Mouse (Mus musculus) liver, embryonic 14.5 days (tissue): ENCODE measurements at regions not wholly inside any gene's neighbourhood (a gene's known extent, or its start where the extent isn't known, plus 50 kb on each side); places are given as distances from the start of the nearest gene placed in this dataset.

ENCODE experiments used
- CTCF ChIP-seq: IDR thresholded peaks from 2 replicates; pipeline ENCODE4 v1.5.1; 2016; ENCODE audit warnings: antibody characterized with exemption, low read depth, control low read depth
- EP300 ChIP-seq: IDR thresholded peaks from 2 replicates; pipeline ENCODE4 v1.6.1; 2016; ENCODE audit warnings: antibody characterized with exemption, low read depth

DNA sequence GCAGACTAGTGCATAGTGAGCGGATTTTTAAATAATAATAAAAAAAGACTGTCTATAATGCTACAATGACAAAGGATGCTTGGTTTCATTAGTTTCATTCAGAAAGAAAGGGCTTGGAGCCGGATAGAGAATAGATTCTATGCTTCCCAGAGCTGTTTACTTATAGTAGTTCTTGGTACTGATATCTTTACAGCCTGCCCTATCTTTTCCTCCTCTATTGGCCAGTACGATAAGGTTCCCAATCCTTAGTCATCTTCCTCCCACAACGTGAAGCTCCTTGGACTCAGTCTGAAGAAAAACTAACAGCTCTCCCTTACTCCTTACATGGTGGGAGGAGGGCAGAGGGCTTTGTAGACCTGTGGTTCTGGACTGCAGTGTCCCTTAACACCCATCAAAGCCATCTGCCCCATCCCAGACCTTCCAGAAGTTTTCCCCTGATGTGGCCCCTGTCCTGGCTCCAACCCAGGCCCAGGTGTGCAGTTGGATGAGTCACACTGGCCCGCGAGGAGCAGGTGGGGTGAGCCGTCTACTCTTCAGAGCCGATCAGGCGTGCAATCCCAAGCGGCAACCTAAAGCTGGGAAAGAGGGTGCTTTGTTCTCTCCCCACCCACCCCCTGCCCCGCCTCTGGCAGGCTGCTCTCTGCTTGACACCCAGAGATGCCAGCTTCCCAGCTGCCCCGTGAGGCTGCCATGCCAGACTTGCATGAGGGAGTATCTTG lies 262.2 kb downstream of the 1500009L16Rik start:
- TF ChIP-seq EP300 (no peak), CTCF (no peak)
